Mouse (Mus musculus): ENCODE data around the gene Olfr1380. TPM values are rescaled to one million over a fixed set of nuclear protein-coding genes. Genes with fewer than 3 reads are reported as not detected.
A peak's percentile ranks its signal among the peaks of the same experiment; 100 is the strongest.
"Not testable (repeated sequence)": the region's sequence is repeated elsewhere in the genome, so short reads cannot be mapped to it uniquely, and the experiment has no call there.

Olfr1380 gene
- not detected in 2 replicates for polyA plus RNA-seq (2015; fragmentation: Nextera tagmentation; extraction: Ambion mirVana)

DNA sequence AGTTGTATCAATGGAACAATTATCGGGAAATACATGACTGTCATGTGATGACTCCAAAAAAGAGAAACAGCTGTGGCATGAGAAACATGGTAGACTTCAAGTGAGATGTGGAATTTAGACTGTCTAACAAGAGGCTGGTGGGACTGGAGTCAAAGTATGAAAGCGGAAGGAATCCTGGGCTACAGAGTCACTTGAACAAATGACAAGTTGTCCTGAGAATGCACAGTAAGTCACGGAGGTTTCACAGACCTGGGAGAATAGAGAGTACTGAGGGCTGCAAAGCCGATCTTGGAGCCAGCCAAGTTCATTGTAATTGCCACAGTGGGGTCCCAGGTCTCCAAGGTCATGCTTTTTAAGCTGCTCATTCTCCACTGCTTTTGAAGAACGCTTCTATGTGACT lies at the start of gene Olfr1380:
Gene Olfr1380 (plus strand): TSS at position 301 of the 400 bp plus-strand sequence.
- not testable (repeated sequence) for H3K9me3 ChIP-seq (replicated peaks); ATAC-seq (ENCODE audit: low FRiP score); H3K27ac ChIP-seq (replicated peaks); H3K4me3 ChIP-seq (replicated peaks); H3K27me3 ChIP-seq (replicated peaks); H3K9ac ChIP-seq (replicated peaks); H3K36me3 ChIP-seq; H3K4me2 ChIP-seq; H3K4me1 ChIP-seq
- WGBS, result 57% methylated on average over 5 of the region's 5 CpGs

DNA sequence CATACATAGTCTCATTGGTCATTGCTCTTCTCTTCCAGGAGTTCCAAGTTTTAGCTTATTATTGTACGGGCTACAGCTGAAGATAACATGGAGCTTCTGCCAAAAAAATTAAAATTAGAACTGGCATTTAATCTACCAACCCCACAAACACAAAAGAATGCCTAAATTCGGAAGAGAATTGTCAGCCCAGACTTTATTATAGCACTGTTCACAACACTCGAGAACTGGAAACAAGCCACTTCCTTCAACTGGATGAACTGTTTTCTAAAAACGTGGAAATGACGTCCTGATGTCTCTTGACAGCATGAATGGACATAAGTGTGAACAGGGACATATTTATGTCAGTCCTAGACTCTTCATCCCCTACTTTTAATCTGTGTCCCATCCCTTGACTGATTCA lies 38.6 kb upstream of the Olfr1380 start:
- H3K4me1 ChIP-seq, result no peaks in the 10 kb centered on the region
- H3K9me3 ChIP-seq (replicated peaks), result no peaks in the 10 kb centered on the region
- no peak overlapping the region for H3K27ac ChIP-seq (replicated peaks)
- H3K9ac ChIP-seq (replicated peaks), result no peak overlapping the region
- H3K36me3 ChIP-seq, result no peaks in the 10 kb centered on the region
- H3K4me3 ChIP-seq (replicated peaks), result no peak overlapping the region
- H3K4me2 ChIP-seq, result no peak overlapping the region
- ATAC-seq (ENCODE audit: low FRiP score), result no peak
- 74% methylated on average over 5 of the region's 5 CpGs for WGBS
- H3K27me3 ChIP-seq (replicated peaks), result no peaks in the 10 kb centered on the region

DNA sequence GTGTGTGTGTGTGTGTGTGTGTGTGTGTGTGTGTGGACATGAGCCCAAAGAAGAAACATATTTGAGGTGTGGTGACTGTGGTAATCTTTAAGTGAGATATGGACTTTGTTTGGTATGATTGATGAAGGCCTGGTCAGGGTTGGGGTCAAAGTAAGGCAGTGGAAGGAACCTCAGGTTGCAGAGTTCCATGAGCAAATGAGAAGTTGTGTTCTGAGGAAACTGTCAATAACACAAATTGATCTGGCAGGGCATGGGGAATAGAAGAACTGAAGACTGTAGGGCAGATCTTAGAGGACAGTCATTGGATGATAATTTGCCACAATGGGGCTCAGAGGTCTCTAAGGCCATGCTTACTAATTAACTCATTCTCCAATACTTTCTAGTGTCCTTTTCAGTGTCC lies 37.3 kb upstream of the Olfr1380 start, which contains the start of gene Olfr1383:
Gene Olfr1383 (plus strand): TSS at position 301 of the 400 bp plus-strand sequence.
- Histone ChIP-seq H3K9me3 (replicated peaks) (no peaks in the 10 kb centered on the region), H3K4me3 (replicated peaks) (no peak within 1 kb of the TSS), H3K27ac (replicated peaks) (no peak within 1 kb of the TSS), H3K9ac (replicated peaks) (no peak within 1 kb of the TSS), H3K4me1 (no peaks in the 10 kb centered on the region), H3K27me3 (replicated peaks) (no peaks in the 10 kb centered on the region), H3K36me3 (no peaks in the 10 kb centered on the region), H3K4me2 (no peak within 1 kb of the TSS)
- no peak for ATAC-seq (ENCODE audit: low FRiP score)

DNA sequence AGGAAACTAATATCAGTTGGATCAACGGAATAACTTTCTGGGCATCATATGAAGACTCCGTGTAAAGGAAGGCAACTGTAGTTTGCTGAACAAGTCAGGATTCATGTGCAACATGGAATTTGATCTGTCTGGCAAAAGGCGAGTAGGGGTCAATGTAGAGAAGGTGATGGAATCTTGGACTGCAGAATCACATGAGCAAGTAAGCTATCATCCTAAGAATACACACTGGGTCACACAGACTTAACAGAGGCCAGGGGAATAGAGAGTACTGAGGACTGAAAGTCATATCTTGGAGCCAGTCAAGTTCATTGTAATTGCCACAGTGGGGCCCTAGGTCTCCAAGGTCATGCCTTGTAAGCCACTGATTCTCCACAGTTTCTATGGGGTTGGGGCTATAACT lies 28.7 kb upstream of the Olfr1380 start, which contains the start of gene Olfr1382:
Gene Olfr1382 (plus strand): TSS at position 301 of the 400 bp plus-strand sequence.
- H3K4me1 ChIP-seq, result no peaks in the 10 kb centered on the region
- H3K27ac ChIP-seq (replicated peaks), result no peak within 1 kb of the TSS
- no peak within 1 kb of the TSS for H3K4me2 ChIP-seq
- WGBS, result 86% methylated on average over 3 of the region's 3 CpGs
- no peaks in the 10 kb centered on the region for H3K27me3 ChIP-seq (replicated peaks)
- H3K4me3 ChIP-seq (replicated peaks), result no peak within 1 kb of the TSS
- H3K9me3 ChIP-seq (replicated peaks), result no peaks in the 10 kb centered on the region
- no peak within 1 kb of the TSS for H3K9ac ChIP-seq (replicated peaks)
- no peaks in the 10 kb centered on the region for H3K36me3 ChIP-seq
- ATAC-seq (ENCODE audit: low FRiP score), result no peak

DNA sequence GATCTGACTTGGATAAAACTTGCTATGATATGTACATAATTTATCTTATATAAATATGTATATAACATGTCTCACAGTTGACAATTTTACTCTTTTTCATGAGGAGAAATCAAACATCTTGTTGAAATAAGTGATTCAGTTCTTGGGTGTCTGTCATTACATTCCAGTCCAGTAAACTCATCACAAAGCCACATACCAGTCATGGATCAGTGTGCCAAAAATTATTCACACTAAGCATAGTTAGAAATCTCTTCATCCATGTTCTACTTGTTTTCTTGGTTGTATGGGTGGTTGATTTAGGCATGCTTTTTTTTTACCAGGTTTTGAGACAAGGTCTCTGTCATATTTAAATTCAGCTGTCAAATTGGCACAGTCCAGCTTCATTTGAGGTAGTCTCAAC lies 23.9 kb upstream of the Olfr1380 start:
- ATAC-seq (ENCODE audit: low FRiP score), result no peak
- Histone ChIP-seq H3K9ac (replicated peaks) (no peak overlapping the region), H3K36me3 (no peaks in the 10 kb centered on the region), H3K27me3 (replicated peaks) (no peaks in the 10 kb centered on the region), H3K27ac (replicated peaks) (no peak overlapping the region), H3K4me2 (no peak overlapping the region), H3K4me3 (replicated peaks) (no peak overlapping the region), H3K9me3 (replicated peaks) (no peaks in the 10 kb centered on the region), H3K4me1 (no peaks in the 10 kb centered on the region)

DNA sequence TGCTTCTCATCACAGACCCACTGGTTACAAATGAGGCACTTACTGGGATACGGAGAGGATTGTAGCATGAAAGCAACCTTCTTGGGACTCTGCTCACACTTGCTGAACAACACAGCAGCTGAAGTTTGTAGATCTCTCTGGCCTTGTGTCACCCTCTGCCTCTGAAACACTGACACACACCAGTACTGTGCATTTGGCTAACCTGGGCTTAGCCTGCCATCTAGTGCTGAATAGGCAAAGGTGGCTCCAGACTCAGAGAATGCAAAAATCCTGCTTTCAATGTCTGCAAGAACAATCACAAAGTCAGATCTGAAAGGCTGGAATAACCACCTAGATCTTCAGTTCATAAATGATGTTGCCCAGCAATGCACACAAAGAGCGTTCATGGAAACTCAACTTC lies 20.0 kb upstream of the Olfr1380 start:
- 89% methylated on average over 2 of the region's 2 CpGs for WGBS
- ATAC-seq (ENCODE audit: low FRiP score), result peak; percentile 74
- not testable (repeated sequence) for H3K4me2 ChIP-seq; H3K4me1 ChIP-seq; H3K9me3 ChIP-seq (replicated peaks); H3K36me3 ChIP-seq; H3K27ac ChIP-seq (replicated peaks); H3K9ac ChIP-seq (replicated peaks); H3K27me3 ChIP-seq (replicated peaks); H3K4me3 ChIP-seq (replicated peaks)

DNA sequence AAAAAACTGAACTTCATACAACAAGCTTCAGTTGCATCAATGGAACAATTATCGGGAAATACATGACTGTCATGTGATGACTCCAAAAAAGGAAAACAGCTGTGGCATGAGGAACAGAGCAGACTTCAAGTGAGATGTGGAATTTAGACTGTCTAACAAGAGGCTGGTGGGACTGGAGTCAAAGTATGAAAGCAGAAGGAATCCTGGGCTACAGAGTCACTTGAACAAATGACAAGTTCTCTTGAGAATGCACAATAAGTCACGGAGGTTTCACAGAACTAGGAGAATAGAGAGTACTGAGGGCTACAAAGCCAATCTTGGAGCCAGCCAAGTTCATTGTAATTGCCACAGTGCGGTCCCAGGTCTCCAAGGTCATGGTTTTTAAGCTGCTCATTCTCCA lies 13.5 kb upstream of the Olfr1380 start, which contains the start of gene Olfr1381:
Gene Olfr1381 (plus strand): TSS at position 301 of the 400 bp plus-strand sequence.
- H3K9ac ChIP-seq (replicated peaks); H3K27ac ChIP-seq (replicated peaks); H3K36me3 ChIP-seq; H3K4me3 ChIP-seq (replicated peaks); H3K4me1 ChIP-seq; H3K27me3 ChIP-seq (replicated peaks); H3K9me3 ChIP-seq (replicated peaks); H3K4me2 ChIP-seq; ATAC-seq (ENCODE audit: low FRiP score): not testable (repeated sequence)
- 45% methylated on average over 3 of the region's 3 CpGs for WGBS

DNA sequence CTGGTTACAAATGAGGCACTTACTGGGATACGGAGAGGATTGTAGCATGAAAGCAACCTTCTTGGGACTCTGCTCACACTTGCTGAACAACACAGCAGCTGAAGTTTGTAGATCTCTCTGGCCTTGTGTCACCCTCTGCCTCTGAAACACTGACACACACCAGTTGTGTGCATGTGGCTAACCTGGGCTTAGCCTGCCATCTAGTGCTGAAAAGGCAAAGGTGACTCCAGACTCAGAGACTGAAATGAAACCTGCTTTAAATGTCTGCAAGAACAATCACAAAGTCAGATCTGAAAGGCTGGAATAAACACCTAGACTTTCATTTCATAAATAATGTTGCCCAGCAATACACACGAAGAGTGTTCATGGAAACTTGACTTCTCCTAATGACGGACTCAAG lies 2.6 kb upstream of the Olfr1380 start:
- not testable (repeated sequence) for H3K9ac ChIP-seq (replicated peaks); H3K4me2 ChIP-seq; H3K9me3 ChIP-seq (replicated peaks); ATAC-seq (ENCODE audit: low FRiP score); H3K4me3 ChIP-seq (replicated peaks); H3K4me1 ChIP-seq; H3K27ac ChIP-seq (replicated peaks); H3K36me3 ChIP-seq; H3K27me3 ChIP-seq (replicated peaks)
- WGBS, result 84% methylated on average over 3 of the region's 3 CpGs

DNA sequence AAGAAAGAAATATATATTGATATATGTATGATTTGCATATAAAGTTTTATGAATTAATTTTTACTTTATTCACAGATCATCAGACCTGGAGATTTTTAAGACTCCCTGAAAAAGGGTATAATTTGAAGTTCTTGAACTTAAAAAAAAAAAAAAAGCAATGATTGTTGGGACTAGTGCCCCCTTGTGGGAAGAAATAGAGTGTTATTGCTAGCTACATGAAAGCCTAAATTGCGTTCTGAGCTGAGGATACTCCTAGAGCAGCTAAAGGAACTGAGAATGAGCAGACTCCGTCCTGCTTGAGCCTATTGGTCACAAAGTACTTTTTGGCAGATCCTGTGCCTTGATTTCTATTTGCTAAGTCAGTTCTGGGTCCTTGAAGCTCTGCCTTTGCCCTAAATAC lies 18.4 kb downstream of the Olfr1380 start:
- H3K4me1 ChIP-seq; ATAC-seq (ENCODE audit: low FRiP score); H3K36me3 ChIP-seq; H3K27me3 ChIP-seq (replicated peaks); H3K27ac ChIP-seq (replicated peaks); H3K9ac ChIP-seq (replicated peaks); H3K4me3 ChIP-seq (replicated peaks); H3K9me3 ChIP-seq (replicated peaks); H3K4me2 ChIP-seq: not testable (repeated sequence)
- WGBS, result 39% methylated on average over 2 of the region's 2 CpGs

DNA sequence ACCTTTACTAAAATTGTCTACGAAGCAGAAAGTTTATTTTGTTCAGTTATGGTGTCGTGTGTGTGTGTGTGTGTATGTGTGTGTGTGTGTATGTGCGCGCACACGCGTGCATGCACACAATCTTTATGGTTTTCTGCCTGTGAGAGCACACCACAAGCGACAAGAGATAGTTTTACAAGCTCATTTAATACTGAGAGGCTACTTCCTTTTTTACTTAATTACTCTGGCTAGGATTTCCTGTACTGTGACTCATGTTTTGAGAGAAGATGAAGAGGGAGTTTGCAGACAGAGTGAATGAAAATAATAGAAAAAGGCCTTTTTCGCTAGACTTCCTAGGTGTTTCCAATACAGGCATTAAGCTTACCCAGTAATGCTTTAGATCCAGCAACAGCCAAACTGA lies 23.8 kb downstream of the Olfr1380 start:
- not testable (repeated sequence) for H3K36me3 ChIP-seq; ATAC-seq (ENCODE audit: low FRiP score); H3K4me3 ChIP-seq (replicated peaks); H3K27me3 ChIP-seq (replicated peaks); H3K9ac ChIP-seq (replicated peaks); H3K4me1 ChIP-seq; H3K27ac ChIP-seq (replicated peaks); H3K9me3 ChIP-seq (replicated peaks); H3K4me2 ChIP-seq
- 90% methylated on average over 8 of the region's 8 CpGs for WGBS

DNA sequence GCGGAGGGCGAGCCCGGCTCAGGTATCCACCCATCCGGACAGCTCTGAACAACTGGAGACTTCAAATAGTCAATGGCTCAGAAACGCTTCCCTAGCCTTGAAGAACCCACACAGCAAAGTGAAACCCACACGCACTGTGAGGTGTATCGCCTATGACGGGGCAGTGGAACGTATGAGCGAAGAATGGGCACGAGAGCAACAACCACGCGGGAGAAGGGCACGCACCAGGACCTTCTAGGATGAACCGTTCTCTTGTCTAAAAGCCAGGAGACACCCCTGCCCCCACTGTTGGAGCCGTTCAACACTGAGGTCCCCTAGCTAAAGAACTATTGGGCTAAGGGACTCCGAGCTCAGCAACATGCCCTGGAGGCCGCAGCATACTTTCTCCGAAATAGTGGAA lies 33.5 kb downstream of the Olfr1380 start:
- Histone ChIP-seq H3K36me3 (no peaks in the 10 kb centered on the region), H3K4me3 (replicated peaks) (no peak overlapping the region), H3K27me3 (replicated peaks) (no peaks in the 10 kb centered on the region), H3K27ac (replicated peaks) (no peak overlapping the region), H3K9ac (replicated peaks) (no peak overlapping the region), H3K9me3 (replicated peaks) (no peaks in the 10 kb centered on the region), H3K4me2 (no peak overlapping the region), H3K4me1 (no peaks in the 10 kb centered on the region)
- 95% methylated on average over 19 of the region's 19 CpGs for WGBS
- no peak for ATAC-seq (ENCODE audit: low FRiP score)

DNA sequence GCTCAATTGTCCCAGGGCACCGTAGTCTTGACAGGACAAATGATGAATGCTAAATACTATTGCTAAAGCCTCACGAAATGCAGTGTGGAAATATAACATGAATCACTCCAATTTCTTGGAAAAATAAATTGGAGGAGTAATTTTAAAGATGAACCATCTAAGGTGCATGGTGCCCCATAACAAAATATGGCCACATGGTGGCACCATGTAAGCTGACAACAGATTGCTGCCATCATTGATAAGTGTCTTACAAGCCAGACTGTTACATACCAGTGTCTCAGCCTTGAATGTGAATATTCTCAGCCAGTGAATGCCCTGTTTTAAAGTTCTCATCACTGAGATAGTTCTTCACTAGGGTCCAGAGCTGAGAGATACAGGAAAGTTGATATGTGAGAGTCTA lies 40.5 kb downstream of the Olfr1380 start:
- not testable (repeated sequence) for H3K4me3 ChIP-seq (replicated peaks); H3K27me3 ChIP-seq (replicated peaks); H3K4me1 ChIP-seq; H3K9me3 ChIP-seq (replicated peaks); H3K27ac ChIP-seq (replicated peaks); H3K4me2 ChIP-seq; ATAC-seq (ENCODE audit: low FRiP score); H3K36me3 ChIP-seq; H3K9ac ChIP-seq (replicated peaks)
- WGBS, result 67% methylated on average over 2 of the region's 2 CpGs

DNA sequence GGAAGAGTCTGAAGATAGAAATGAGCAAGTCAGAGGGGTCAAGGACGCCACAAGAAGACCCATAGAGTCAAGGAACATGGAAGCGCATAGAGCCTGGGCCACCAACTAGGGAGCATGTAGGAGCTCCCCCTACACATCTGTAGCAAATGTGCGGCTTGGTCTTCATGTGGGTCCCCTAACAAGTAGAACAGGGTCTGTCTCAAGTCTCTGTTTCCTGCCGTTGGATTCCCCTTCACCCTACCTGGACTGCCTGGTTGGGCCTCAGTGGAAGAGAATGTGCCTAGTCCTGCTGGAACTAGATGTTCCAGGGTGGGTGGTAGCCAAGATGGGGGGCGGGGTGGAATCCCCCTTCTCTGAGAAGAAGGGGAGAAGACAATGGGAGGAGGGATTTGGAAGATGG lies 51.6 kb downstream of the Olfr1380 start:
- Histone ChIP-seq H3K4me1 (peaks cover 16% of the 10 kb centered on the region), H3K27me3 (replicated peaks) (peaks cover 38% of the 10 kb centered on the region)
- not testable (repeated sequence) for H3K36me3 ChIP-seq; H3K4me3 ChIP-seq (replicated peaks); H3K9me3 ChIP-seq (replicated peaks); H3K9ac ChIP-seq (replicated peaks); ATAC-seq (ENCODE audit: low FRiP score); H3K4me2 ChIP-seq; H3K27ac ChIP-seq (replicated peaks)
- 84% methylated on average over 5 of the region's 5 CpGs for WGBS

All from neural tube, embryonic 15.5 days (tissue).